Mouse (Mus musculus) left cerebral cortex, postnatal 36 days (tissue): ENCODE measurements around the gene Cyp17a1. TPM values are rescaled to one million over a fixed set of nuclear protein-coding genes. Genes with fewer than 3 reads are reported as not detected.

ENCODE experiments used
- DNase-seq, 2 experiments: peaks; one replicate each; pipeline ENCODE4 v3.0.0; 2021 to 2022; ENCODE audit warnings: low spot score in 2 of 2, mixed read lengths in 1 of 2
- intact Hi-C: fragments of 180-260 bp; cut with DNase I; formaldehyde crosslinking; loops from one replicate; pipeline ENCODE4 v1.15.1; 2025
- total RNA-seq, 2 experiments: library from RNA; stranded (reverse); gene quantifications; 2 replicates each; pipeline ENCODE4 v1.2.3; 2021

Cyp17a1 gene
- total RNA-seq, result not detected

GRCm38 (mm10) chr19:46672766-46673418, at the start of gene Cyp17a1:
Cyp17a1 (minus strand) TSS chr19:46673172.
- intact Hi-C loops, result loop anchor here (5.0 kb wide), 1 partner anchor 194 kb away; no protein-coding TSS in a partner anchor
- no peak for DNase-seq

GRCm38 (mm10) chr19:46718150-46718549, 45.2 kb upstream of the Cyp17a1 start:
- intact Hi-C loops, result no loop called here
- no peak for DNase-seq

- DNase-seq, result no peak
- intact Hi-C loops, result no loop called here
Observed at GRCm38 (mm10) chr19:46715016-46715415, 42.0 kb upstream of the Cyp17a1 start.

GRCm38 (mm10) chr19:46714234-46714633, 41.3 kb upstream of the Cyp17a1 start:
- intact Hi-C loops, result no loop called here
- DNase-seq, result no peak

GRCm38 (mm10) chr19:46710614-46711013, 37.6 kb upstream of the Cyp17a1 start:
- no peak for DNase-seq
- intact Hi-C loops, result no loop called here

DNA sequence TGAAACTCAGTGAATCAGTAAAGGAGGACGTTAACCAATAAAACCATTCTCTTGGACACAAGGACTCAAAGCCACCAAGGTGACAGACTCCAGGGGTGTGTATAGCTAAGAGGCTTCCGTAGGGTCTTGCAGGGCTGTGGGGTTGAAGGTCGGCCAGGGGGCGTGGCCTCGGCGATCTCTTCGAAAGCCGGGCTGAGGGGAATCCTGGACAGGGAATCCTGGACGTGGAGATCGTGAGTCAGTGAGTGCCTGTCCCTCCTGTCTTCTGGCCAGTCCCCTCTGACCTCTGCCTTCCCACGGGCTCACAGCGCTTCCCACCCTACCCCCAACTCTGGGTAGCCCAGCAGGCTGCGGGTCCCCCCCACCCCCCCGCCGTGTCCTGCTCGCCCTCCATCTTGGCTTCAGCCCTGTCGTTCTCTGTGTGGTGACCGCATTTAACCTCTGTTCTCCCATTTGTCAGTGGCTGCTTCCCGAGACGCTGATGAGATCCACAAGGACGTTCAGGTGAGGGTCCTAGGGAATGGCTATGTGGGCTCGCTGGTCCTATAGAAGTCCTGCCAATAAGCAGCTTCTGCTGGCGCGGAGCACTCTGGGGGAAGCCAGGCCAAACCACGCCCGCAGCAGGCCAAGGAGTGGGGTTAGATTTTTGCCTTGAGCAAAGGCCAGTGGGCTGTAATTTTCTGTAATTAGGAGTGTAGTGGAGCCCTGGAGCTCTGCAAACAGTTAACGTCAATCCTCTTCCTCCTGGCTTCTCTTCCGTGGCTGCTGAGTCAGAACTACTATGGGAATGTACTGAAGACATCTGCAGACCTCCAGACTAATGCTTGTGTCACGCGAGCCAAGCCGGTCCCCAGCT, 34.6 kb upstream of the Cyp17a1 start, which contains the start of gene As3mt:
As3mt (plus strand) TSS at position 163 of the 856 bp plus-strand sequence.
- DNase-seq, result peak; percentile 36 to 50
- intact Hi-C loops, result no loop called here

DNA sequence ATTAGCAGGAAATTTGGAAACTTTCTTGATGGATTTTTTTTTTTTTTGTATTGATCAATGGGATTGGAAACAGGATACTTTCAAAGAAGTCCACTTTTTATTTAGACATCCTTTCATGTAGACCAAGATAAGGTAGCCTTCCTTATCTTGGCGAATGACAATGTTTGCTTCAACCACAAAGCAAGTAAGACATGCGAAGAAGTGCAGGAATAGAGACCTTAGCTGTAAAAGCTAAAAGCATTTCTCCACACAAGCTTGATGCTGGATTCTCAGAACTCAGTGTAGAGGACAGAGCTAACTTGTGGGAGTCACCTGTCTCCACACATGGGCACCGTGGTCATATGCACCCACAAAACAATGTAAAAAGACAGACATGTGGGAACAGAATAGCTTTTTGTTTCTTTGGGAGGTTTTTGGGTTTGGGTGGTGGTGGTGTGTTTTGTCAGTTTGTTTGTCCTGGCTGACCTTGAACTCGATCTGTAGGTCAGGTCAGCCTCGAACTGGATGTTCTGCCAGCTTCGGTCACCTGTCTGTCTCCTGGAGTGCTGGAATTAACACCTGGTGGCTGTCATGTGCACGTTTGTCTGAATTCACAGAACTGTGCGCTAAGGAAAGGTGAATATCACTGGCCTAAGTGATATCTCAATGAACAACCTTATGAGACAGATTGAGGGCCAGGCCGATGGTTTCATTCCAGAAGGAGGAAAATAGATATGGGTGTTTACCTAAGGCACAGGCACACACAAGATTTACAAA, 33.7 kb upstream of the Cyp17a1 start:
- intact Hi-C loops, result no loop called here
- DNase-seq, result no peak

DNA sequence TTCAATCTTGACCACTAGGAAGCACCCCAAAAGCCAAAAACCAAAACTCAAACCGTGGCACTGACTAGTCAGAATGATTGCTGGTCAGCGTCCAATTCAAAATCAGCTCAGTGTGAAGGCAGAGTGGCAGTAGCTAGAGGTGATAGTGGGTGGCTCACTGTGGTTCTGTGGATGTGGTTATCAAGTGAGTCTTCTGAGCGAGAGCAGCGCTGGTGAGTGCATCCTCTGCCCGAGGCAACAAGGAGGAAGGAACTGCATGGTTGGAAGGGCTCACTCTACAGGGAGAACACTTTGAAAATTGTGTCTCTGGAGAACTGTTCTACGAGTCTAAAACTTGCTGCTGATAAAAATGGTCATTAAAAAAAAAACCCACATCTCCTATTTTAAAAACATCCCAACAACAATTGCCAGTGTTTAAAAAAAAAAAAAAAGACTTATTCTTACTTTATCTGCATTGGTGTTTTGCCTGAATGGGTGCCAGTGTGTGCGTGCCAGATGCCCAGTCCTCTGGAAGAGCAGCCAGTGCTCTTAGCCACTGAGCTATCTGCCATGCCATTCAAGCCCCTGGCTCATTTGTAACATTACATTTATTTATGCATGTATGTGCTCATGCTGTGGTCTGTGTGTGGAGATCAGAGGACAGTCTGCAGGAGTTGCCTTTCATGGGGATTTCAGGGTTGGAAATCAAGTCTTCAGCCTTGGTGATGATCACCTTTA, 33.0 kb upstream of the Cyp17a1 start:
- intact Hi-C loops, result no loop called here

GRCm38 (mm10) chr19:46701156-46701555, 28.2 kb upstream of the Cyp17a1 start:
- intact Hi-C loops, result no loop called here
- no peak for DNase-seq

More for the DNA sequence above, 33.0 kb upstream of the Cyp17a1 start:
- DNase-seq, result no peak

DNA sequence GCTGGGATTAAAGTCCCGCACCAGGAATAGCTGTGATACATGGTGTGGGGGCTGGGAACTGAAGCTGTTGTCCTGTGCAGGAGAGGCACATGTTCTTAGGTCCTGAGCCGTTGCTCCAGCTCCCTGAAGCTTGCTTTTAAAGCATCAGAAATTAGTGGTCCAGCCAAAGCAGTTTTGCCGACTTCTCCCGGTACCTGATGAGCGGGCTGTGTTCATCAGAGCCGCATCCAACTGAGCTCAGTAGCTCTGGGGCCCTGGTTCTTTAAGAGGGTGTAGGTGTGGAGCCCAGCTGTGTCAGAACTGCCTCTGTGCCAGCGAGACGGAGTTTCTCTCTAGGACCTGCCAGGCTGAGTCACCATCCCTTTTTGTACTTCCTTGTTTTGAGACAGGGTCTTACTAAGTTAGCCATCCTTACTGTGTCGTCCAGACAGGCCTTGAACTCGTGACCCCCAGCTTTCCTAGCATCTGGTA, 26.1 kb upstream of the Cyp17a1 start:
- DNase-seq, result peak in 1 of 2 experiments; percentile 20
- intact Hi-C loops, result no loop called here

GRCm38 (mm10) chr19:46697840-46698517, 25.0 kb upstream of the Cyp17a1 start:
- intact Hi-C loops, result no loop called here
- DNase-seq, result no peak

DNA sequence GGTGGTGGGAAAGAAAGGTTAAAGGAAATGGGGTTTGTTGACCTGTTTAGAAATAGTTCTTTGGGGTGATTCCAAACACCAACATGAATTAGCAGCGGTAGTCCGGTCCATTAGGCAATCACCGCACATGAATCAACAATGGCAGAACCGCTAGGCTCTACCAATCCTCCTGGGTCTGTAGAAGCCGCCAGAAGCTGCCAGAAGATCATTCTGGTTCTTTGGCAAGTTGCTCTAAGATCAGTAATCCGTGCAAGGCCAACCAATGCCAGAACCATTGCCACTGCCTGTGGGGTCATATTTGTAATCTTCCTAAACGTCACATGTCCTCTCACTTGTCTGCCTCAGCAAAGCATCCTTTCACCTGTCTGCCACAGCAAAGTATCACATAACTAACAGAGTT, 24.0 kb upstream of the Cyp17a1 start:
- no peak for DNase-seq
- intact Hi-C loops, result no loop called here

DNA sequence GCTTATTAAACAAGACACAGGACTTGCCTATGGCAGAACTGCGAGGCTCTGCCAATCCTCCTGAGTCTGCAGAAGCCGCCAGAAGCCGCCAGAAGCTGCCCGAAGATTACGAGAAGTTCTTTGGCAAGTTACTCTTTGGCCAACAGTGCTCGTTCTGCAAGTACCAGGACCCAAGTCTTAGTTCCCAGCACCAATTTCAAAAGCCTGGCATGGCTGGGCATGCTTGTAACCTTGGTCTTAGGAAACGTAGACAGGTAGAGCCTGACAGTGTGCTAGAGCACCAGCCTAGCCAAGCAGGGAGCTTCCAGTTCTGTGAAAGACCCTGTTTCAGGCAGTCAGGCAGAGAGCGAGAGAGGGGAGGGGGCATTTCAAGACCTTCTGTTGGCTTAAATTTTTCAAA, 23.5 kb upstream of the Cyp17a1 start:
- no peak for DNase-seq
- intact Hi-C loops, result no loop called here

- DNase-seq, result no peak
- intact Hi-C loops, result no loop called here
Observed at GRCm38 (mm10) chr19:46693146-46693545, 20.2 kb upstream of the Cyp17a1 start.

GRCm38 (mm10) chr19:46691078-46691477, 18.1 kb upstream of the Cyp17a1 start:
- no peak for DNase-seq
- intact Hi-C loops, result no loop called here

DNA sequence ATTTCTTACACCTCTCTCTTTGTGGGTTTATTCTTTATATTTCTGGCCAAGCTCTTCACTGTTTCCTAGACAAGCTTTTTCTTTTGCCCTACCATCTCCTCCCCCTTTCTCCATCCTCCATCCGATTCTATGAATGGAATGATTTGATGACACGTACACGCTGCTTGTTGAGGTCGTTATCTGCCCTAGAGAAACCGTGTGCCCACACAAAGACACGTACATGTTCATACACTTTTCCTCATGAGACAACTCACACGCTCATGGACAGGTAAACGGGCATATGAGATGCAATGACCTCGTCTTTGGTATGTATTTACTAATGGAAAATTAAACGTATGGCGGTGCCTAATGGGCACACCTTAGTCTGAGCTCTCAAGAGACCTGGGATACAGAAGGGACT, 17.4 kb upstream of the Cyp17a1 start:
- intact Hi-C loops, result no loop called here
- no peak for DNase-seq

GRCm38 (mm10) chr19:46689460-46690372, 16.7 kb upstream of the Cyp17a1 start, which contains the start of gene Borcs7:
Borcs7 (plus strand) TSS chr19:46689906.
- intact Hi-C loops, result no loop called here
- peak; percentile 95 to 96 for DNase-seq
